Mouse (Mus musculus): ENCODE results near the gene Agpat3.
"Not testable (repeated sequence)": the region's sequence is repeated elsewhere in the genome, so short reads cannot be mapped to it uniquely, and the experiment has no call there.

The Agpat3 gene

DNA sequence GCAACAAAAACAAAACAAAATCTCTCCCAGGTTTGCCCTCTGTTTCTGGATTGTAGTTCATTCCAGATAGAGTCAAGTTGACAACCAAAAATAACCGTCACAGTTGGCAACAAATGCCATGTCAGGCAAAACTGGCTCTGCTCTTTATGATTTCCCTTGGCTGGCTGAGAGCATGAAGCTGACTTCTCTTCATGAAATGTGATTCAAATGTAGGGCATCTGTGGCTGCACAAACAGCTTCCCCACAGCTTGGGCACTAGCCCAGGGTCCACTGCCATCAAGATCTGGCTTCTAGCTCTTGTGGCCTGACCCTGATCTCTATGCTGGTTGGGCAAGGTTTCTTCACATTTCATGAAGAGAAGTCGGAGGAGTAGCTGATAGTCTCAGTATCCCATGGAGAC lies 9.7 kb upstream of the Agpat3 start:
- in situ Hi-C loops (cut with MboI), result no loop called here

DNA sequence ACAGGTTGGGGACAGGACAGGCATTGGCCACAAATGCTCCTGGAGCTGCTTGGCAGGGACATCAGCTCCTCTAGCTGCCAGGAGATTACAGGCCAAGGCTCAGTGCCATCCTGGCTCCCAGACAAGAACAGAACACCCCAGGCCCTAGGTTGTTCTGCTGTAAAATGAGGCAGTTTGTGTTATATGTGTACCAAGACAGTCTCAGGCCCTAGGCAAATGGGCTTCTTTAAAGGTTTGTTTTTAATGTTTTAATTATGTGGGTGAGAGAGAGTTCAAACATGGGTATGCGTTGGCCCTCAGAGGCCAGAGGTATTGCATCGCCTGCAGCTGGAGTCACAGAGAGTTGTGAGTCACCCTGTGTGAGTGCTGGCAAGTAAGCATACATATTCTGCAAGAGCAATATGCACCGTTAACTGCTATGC lies 8.0 kb upstream of the Agpat3 start:
- in situ Hi-C loops (cut with MboI), result no loop called here

DNA sequence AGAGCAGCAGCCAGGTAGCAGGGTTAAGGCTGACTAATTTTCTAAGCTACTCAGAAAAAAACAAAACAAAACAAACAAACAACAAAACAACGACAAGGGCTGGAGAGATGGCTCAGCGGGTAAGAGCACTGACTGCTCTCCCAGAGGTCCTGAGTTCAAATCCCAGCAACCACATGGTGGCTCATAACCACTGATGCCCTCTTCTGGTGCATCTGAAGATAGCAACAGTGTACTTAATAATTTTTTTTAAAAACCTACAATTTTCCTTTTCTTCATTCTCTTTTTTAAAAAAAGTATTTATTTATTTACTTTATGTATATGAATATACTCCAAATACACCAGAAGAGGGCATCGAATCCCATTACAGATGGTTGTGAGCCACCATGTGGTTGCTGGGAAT lies 6.7 kb upstream of the Agpat3 start:
- in situ Hi-C loops (cut with MboI), result not testable (repeated sequence)

DNA sequence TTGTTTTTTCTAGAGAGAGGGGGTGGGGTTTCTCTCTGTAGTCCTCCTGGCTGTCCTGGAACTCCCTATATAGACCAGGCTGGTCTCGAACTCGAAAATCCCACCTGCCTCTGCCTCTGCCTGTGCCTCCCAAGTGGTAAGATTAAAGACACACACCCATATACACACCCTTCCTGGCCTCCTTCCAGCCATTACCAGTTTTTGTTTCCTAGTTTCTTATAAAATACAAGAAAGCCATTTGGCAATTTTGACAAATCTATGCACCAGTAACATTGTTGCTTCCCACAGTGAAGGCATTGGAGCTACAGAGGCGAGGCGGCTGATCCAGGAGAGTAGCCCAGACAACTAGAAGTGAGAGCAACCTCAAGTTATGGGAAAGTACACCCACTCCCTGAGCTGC lies 6.0 kb upstream of the Agpat3 start:
- in situ Hi-C loops (cut with MboI), result no loop called here

DNA sequence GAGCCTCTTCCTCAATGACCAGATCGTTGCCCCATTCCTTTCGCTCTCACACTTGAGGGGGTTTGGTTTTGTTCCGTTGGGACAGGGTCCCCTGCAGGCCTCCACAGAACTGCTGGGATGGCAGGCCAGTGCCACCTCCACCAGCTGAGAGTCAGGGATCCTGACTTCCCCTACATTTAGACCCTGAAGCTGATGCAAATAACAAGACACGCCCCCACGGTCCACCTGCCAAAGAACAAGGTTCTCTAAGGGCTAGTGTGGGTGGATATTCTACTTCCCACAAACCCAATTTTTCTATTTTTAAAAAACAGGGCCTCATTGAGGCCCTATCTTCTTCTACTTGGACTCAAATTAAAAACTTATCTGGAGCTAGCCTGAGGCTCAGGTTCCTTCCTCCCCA lies 5.5 kb upstream of the Agpat3 start:
- in situ Hi-C loops (cut with MboI), result no loop called here

DNA sequence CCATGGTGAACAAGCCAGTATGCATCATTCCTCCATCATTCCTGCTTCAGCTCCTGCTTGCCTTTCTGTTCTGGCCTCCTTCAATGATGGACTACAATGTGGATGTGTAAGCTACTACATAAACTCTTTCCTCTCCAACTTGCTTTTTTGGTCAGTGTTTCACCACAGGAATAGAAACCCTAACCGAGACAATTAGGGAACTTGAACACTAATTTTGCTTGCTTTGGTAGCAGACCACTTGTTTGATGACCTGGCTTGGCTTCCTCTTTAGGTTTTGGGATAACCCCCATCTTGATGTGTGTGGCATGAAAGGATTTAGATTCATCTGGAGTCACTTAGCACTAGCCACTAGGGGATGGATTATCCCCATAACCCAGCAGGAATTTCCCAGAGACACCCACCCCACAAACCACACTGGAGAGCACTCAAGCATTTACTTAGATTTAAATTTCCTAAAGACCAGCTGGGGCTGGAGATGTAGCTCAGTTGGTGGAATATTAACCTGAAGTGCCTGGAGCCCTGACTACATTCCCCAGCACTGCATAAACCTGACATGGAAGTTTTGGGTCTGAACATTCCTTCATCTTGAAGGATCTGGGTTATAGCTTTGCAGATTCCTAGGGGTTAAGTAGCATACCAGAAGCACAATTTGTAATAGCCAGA lies 3.8 kb upstream of the Agpat3 start:
- in situ Hi-C loops (cut with MboI), result no loop called here

DNA sequence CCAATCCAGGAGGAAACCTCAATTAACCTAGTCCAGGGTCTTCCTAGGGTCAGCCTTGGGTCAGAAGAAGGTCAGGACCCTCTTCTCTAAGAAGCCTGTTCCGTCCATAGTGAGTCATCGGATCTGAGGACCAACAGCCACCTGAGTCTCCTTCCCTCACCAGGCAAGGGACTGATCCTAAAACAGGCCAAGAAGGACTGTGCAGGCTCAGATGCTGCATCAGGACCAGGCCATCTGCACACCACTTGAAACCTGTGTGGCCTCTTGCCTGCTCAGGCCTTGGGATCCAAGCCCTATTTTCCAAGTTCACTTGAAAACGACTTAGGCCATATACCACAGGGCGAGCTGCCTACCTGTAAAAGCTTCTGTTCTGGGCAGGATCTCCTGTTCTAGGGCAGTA lies 907 bp upstream of the Agpat3 start:
- in situ Hi-C loops (cut with MboI), result no loop called here

DNA sequence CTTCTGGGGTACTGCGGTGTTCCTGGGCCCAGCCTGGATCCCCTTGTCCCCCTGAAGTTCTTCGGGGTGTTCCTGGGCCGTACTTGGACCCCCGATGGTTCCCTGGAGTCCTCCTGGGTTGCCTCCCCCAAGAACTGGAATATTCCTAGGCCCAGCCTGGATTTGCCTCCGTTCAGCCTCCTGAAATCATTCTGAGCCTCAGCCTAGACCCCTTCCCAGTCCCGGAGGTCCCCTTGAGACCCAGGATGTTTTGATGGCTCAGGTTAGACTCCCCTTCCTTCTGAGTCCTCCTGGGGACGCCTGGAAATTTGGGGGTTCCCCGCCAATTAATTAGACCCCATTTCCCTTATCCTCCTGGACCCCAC lies 359 bp upstream of the Agpat3 start:
- in situ Hi-C loops (cut with MboI), result no loop called here

DNA sequence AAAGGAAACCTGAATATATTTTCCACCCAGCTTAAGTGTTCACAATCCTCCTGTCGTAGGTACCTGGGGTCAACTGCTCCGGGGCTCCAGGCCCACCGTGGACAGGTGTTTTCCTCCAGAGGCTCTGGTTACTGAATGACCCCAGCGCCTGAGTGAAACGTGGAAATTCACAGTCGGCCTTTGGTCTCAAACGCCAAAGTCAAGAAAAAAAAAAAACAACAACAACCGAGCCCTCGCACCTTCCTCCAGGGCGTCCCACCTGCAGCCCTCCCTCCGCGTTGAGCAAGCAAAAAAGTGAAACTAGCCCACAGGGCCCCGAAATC lies 764 bp downstream of the Agpat3 start:
- in situ Hi-C loops (cut with MboI), result no loop called here

DNA sequence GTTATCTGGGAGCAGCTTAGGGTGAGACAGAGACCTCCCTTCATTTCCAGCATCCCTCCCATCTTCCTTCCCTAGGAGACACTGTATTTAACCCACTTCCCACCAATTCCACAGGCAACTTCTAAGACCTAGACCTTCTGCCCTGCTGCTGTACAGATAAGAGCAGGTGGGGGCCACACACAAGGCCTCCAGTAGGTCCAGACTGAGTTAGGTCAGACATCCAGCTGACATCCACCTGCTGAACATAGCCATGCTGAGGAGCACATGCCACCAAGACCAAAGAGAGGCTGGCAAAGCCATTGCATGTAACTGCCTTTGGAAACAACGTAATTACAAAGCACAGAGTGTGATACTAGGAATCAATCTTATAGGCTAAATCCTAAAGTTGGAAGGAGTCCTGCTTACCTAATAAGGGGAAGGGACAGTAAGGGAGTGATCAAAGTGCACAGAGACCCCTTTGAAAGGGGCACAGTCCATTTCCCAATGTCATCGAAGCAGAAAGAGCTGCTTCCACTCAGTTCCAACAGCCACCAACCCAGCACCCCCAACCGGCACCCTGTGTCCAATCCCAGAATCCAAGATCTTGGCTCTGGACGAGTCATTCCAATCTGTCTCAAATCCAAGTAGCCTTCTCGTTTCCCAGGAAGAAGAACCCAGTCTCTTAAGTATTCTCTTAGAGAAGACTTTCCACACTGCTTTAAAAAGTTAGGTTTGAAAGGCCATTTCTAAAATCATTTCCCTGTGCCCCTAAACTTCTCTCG lies 1.3 kb downstream of the Agpat3 start:
- in situ Hi-C loops (cut with MboI), result no loop called here

DNA sequence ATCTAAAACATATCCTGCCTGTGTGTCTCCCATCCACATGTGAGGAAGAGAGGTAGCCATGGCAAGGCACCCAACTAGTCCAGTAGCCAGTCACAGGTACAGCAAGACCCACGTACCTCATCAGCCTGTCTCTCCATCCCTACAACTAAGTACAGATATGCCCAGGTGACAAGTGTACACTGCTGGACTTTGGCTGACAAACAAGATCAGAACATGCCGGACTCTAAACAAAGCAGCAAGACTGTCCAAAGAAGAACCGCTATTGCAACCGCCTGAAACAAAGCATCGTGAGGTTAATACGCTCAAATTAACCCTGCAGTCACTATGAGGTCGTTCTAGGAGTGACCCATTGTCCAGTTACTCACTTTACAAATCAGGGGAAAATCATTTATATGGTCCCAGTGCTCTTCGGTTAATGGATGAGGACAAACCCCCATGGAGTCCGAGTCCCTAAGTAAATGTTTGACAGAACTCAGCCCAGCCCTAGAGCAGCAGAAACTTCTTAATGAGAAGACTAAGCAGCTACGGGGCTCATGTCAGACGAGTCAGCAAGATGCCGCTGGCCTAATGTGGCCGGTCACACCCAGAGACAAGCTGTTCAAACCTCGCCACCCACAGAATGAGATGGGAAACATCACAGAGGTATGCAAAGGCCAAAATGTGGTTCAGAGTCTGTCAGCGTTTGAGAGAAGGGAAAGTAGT lies 2.7 kb downstream of the Agpat3 start:
- in situ Hi-C loops (cut with MboI), result no loop called here

DNA sequence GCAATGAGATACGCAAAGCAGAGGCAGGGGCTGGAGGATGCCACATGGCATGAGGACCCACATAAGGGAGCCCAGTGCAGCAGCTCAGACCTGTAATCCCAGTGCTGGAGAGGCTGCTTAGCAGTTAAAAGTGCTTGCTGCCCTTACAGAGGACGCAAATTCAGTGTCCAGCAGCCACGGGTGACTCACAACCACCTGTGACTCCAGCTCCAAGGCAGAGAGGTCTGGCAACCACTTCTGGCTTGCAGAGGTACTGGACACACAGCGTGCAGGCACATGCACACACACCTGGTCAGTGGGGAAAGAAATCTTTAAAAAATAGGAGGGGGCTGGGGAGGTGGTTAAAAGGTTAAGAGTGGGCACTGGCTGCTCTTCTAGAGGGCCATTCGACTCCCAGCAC lies 4.1 kb downstream of the Agpat3 start:
- in situ Hi-C loops (cut with MboI), result no loop called here

DNA sequence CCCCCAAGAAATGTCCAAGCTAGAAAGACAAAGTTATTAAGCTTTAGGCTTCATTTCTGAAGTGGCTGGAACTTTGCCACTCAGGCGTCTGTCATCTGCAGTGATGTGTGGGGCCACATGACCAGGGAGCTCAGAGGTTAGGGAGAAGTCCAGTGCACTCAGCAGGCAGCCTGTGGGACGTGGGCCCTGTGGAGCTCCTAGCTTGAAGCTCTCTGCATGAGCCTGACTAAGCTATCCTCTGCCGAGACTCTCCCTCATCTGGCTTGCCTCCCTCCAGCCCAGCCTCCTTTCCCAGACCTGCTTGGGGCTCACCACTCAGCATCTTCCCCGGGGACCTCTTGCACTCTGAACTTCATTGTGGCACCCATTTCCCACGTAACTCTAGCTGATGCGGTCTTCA lies 4.8 kb downstream of the Agpat3 start:
- in situ Hi-C loops (cut with MboI), result no loop called here

DNA sequence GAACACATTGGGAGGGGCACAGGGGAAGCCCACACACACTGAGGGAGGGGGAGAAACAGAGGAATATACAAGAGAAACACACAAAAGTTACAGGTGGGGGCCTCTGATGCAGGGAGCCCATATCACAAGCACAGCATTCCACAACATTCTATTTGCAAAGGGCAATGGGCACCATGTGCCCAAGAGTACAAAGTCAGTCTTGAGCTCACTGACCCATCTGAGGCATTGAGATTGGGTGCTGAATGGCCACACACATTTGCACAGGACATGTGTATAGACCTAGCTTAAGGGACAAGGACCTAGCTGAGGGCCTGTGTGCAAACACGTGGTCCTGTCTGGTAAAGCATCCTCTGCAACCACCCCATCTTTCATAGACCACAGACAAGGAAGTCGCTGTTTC lies 6.8 kb downstream of the Agpat3 start:
- in situ Hi-C loops (cut with MboI), result no loop called here

DNA sequence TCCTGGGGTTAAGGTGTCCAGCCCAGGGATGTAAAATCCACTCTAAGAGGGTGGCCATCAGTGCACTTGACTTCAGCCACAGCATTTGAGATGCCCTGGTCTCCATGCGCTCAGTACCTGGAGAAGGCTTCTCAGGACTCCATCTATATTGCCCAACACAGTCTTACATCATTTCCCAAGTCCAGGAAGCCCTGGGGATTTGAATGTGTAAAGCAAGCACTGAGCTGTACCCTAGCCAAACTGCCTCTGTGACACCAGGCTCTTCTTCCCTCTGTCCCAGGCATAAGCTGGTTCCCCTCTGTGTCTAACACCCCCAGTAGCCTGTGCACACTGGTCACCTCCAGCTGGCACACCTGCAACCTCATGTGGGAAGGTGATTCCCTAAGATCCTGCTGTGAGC lies 10.2 kb downstream of the Agpat3 start:
- in situ Hi-C loops (cut with MboI), result no loop called here

DNA sequence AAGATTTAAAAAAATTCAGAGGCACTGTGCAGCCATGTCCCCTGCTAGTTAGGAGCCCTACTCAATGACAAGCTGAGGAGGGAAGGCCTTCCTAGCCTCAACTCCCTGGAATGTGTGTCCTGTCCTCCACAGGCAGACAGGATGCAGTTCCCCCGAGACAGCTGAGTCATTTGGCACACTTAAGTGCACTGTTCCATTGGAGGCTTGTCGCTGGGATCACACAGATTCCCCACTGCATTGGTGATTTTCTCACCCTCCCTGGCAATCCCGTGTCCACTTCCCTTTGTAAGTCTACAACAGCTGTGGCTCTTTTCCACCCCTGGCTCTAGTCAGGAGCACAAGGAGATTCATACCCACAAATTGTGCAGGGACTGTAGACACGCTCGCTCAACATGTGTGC lies 14.1 kb downstream of the Agpat3 start:
- in situ Hi-C loops (cut with MboI), result no loop called here

DNA sequence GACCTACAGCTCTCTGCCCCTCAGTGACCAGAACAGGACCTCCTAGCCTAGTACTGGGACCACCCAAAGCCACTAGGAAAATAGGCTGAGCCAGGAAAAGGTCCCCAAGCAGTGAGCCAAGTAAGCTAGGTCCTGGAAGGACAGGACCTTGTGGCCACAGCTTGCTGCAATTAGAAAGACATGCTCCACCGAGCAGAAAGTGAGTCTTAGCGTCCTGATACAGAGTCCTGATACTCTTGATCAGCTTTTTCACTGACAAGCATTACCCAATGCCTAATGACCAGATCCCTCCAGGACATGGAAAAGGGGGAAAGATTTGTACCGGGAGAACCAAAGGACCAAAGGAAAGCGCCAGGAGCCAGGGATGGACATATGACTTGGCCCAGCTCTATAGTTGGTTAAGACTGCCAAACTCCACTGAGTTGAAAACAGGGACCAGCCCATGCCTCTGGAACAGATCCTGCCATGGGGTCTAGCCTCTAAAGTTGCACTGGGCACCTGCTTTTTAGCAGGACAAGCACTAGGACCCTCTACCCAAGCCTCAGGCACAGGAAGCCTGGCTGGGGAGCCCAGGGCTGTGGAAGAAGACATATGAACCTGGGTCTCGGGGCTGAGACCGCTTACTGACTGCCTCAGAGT lies 17.2 kb downstream of the Agpat3 start:
- in situ Hi-C loops (cut with MboI), result no loop called here

DNA sequence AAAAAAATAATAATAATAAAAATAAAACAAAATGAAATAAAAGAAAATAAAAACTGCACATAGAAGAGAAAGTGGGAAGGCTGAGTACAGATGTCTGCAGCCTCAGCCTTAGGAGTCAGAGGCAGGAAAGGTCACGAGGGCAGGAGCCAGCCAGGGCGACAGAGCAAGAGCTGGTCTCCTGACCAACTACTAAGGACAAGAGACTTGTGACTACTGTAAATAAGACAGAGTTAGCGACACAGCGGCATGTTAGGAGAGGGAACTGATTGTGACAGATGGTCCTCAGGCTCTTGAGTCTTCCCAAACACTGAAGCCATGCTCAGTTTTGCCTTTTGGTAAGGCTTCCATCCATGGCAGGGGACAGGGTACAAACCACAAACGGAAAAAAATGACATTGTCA lies 20.7 kb downstream of the Agpat3 start:
- in situ Hi-C loops (cut with MboI), result no loop called here

DNA sequence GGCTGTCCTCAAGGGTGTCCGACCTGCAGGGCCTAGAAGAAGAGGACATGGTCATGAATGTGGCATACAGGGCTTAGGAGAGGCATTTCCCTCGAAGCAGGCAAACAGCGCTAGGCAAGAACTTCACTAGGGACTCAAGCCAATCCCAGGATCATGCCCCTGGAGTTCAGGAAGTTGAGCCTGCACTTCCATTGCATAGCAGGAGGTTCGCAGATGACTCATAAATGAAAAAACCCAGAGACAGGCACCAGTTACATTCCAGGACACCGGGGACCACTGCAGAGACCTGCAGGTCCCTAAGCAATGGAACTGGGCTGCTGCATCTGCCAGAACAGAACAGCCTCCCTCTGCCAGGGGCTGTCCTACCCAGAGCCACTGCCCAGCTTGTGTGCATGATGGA lies 23.0 kb downstream of the Agpat3 start:
- in situ Hi-C loops (cut with MboI), result no loop called here

DNA sequence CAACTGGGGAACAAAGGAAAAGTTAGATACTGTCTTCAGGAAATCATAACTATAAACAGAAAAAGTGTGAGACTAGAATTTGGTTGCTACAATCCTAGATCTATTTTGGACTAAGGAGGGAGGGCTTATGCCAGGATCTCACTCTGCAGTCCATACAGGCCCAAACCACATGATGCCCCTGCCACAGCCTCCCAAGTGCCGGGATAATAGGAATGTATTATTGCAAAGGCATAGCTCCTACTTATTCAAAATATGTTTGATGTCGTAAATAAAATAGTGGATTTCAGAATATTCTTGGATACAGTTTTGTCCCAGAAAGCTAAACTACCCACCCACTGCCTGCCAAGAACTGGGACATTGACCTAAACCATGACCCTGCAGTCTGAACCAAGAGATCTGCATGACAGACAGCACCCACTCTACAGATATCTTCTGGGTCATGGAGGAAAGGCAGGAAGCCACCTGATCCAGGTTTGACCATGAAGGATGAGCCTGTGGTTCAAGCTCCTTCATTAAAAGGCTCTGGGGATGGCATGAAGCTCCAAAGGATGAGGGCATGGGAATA lies 24.2 kb downstream of the Agpat3 start:
- in situ Hi-C loops (cut with MboI), result no loop called here

DNA sequence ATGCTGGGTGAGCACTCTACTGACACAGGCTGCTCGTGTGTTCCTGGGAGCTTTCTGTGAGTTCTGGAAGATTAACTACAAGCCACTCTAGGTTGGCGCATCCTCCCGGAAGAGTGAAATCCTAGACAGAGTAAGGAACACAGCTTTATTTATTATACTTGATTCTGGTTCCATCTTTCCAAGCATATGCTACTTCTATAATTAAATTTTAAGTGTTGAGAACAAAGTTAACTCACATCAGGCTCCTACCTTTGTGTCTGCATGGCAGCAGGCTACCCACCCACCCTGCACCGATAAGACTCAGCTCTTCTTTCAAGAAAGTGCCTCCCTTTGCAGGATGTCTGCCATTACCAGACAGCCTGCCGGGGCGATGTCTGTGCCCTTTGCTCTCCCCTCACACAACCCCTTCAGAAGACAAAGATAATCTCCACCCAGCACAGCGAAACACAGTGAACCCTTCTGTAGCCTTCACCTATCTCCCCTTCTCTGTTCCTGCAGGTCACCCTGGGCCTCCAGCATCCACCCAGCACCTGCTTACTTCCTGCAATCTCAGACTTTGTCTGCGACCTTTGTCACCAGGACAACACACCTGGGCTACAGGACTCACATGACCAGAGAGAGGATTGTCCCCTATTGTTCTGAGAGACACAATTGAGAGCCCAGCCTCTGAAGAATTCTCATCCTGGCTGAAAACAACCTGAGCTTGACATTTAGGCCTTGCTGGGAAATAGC lies 26.2 kb downstream of the Agpat3 start:
- in situ Hi-C loops (cut with MboI), result no loop called here

Measured in mature B cell (primary cell).